Mouse (Mus musculus) ES-CJ7 (cell line): Measurements from ENCODE around the gene Bpifc.
"Not testable (repeated sequence)": the region's sequence is repeated elsewhere in the genome, so short reads cannot be mapped to it uniquely, and the experiment has no call there.

Experiments
- DNase-seq: peaks from one replicate; pipeline ENCODE4 v3.0.0; 2011; ENCODE audit warnings: low read depth, low spot score

Bpifc gene

DNA sequence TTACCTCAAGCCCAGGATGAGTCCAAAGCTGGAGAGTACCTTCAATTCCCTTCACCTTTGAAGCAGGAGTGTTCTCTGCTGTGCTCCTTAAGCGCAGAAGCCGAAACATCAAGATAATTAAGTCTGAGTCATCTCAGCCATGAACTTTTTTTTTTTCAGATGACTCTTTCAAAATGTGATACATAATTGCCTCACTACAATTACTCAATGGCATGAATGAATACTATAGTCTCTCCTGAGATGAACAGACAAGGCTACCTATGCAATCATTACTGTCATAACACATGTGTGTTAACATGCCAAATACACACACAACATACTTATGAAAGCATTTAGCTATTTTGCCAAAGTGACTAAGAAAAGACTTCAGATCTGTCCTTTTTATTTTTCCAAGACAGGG is at the start of gene Bpifc:
TSS of gene Bpifc (minus strand) at position 115 of the 400 bp plus-strand sequence.
- no peak for DNase-seq

DNA sequence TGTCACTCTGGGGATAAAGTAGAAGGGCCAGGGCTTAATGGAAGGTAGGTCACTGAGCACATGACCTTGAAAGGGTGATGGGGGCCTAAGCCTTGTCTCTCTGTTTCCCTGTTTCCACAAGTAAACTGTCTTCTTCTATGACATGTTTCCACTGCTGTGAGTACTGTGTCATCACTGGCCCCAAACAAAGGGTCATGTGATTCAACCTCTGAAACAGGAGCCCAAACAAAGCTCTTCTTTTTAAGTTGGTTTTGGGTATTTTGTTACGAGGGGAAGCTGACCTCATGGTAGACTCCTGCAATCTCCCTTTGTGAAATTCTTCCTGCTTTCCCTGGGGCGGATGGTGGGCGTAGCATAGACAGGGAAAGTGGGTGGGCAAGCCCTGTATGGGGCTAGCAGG is 48.6 kb upstream of the Bpifc start:
- no peak for DNase-seq

DNA sequence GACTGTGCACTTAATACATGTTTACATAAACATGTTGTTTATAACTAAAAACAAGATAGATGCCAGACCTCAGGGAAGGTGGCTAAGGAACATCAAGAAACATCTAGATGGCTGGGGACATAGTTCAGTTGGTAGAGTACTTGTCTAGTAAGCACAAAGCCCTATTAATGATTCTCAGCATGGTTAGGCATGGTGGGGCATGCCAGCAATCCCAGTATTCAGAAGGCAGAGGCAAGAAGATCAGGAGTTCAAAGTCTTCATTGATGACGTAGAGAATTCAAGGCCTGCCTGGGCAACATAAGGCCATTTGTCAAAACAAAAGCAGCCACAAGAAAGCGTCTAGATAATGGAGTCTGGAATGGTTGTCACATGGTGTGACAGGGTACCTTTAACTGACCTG is 46.0 kb upstream of the Bpifc start:
- DNase-seq = no peak

DNA sequence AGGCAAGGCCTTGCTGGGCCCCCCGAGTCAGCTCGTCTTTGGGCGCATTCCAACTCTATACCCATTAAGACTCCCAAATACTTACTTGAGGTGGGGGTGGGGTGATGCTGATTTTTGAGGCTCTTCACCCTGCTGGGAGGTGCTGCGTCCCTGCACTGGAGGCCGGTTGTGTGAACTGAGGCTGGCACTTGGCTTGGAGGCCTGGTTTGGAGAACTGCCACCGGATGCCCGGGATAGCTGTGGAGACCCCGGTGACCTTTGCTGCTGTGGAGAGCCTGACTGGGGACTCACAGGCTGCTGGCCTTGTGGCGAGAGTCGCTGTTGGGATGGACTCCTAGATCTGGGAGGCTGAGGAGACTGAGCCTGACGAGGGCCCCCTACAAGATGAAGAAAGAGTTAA is 45.6 kb upstream of the Bpifc start:
- DNase-seq = no peak

DNA sequence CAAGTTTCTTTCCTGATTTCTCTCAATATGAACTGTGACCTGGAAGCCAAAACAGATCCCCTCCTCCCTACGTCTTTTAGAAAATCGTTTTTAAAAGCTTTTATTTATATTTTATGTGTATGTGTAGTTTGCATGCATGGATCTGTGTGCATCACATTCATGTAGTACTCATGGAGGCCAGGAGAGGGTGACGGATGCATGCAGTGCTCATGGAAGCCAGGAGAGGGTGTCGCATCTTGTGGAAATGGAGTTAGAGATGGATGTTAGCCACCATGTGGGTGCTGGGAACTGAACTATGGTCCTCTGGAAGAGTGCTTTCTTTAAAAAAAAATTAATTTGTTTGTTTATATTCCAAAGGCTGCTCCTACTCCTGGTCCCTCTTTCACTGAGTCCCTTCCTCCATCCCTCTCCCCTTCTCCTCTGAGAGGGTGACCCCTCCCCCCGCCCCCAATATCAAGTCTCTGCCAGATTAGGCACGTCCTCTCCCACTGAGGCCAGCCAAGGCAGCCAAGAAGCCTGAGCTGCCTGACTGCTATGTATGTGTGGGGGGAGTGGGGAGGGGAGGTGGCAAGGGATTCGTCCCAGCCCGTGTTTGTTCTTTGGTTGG is 44.7 kb upstream of the Bpifc start:
- DNase-seq = peak; percentile 38

DNA sequence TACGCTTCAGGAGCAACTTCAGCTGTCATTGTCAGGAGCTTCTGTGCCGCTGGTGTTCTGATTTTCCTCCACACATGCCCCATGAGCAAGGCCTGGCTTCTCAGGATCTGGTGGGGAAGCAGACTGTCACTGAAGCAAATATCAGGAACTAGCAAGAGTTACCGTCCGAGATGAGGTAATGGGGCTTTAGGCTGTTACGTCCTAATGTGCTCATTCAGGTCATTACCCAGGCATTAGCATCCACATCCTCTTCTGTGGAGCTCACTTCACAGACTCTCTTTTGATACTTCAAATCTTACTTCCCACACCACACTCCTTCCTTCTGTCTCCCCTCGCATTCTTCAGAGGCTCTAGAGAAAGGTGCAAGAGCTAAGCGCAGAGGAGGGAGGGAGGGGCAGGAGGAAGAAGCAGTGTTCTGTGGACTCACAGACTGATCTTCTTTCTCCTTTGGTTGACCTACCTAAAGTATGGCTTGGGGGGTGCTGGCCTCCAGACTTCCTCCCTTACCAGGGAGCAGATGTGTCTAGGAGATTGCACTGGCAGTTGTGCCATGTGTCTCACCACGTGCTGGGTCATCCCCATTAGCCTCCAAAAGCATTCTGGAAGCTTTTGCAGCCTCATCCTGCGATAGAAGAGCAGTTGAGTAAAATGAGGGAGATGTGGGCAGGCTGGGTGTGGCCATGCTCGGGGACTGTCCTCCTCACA is 41.3 kb upstream of the Bpifc start:
- no peak for DNase-seq

DNA sequence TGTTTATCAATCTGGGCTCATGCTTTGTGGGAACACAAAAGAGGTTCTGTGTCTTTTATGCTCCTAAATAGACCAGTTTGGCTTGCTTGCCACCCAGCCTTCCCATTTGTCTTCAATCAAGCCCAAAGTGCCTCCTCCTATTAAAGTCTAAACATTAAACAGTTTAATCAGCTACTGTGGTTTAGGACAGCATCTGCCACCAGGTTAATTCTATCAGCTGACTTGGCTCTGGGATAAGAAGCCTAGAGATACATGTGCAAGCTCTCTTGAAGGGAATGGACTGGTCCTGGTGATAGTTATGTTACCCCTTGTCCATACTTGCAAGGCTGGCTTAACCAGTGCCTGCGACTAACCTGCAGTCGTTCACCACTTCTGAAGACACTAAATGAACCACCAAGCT is 38.8 kb upstream of the Bpifc start:
- no peak for DNase-seq

DNA sequence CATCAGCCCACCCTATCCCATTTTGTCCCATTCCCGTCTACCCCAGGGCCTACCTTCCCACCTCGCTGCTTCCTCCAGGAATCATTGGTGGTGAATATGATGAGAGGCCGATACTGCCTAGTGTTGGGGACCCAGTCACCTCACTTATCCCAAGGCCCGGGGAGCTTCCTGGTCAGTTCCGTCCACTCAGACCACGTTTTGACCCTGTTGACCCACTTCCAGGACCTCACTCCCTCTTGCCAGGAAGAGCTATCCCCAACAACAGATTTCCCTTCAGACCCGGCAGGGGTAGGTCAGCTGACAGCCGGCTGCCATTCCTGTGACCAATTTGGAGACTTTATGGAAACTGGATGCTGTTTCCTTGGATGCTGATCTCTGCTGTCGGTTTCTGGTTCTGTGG is 36.1 kb upstream of the Bpifc start:
- no peak for DNase-seq

DNA sequence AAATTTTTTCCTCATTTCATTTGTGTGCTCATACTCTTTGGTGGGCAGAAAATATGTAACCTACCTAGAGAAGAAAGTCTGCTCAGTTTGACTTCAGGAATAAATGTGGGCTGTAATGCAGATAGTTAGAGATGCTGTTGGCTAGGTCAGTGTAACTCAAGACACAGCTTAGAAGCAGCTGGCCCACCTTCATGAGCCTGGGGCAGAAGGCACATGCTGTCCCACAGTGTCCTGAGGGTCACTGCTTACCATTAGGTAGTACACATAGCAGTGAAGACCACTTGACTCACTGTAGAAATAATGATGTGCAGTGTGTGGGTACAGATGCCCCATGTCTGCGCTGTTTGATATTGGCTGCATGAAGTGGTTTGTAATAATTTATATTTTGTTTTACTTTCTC is 34.7 kb upstream of the Bpifc start:
- no peak for DNase-seq

DNA sequence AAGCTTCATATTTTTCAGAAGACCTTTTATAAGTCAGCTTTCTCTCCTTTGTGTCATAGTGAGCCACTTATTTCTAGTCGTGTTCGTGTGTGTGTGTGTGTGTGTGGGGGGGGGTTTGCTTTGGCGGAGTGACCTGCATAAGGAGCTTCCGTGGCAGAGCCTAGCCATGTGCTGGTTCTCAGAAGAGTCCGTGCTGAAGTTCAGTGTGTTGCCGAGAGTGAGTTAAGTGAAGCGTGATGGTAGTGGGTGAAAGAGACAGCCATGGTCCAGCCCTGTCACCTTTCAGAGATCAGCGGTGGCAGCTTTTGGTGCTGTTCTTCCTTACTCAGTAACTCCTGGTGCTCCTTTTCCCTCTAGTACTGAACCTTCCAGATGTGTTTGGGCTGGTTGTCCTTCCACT is 32.4 kb upstream of the Bpifc start:
- DNase-seq = no peak

DNA sequence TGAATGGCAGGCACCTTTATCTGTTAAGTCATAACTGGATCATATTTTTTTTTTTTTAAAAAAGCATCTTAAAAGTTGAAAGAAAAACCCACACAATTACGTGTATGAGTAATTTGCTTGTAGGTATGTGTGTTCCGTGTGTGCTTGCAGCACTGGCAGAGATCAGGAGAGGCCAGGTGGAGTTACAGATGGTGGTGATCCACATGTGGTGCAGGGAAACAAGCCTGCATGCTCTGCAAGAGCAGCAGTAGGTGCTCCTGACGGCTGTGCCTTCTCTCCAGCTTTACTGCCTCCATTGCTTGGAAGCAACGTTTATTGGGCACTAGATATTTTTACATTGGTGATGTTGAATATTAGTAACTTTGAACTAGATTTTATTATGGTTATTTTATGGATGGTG is 32.0 kb upstream of the Bpifc start:
- DNase-seq = no peak

DNA sequence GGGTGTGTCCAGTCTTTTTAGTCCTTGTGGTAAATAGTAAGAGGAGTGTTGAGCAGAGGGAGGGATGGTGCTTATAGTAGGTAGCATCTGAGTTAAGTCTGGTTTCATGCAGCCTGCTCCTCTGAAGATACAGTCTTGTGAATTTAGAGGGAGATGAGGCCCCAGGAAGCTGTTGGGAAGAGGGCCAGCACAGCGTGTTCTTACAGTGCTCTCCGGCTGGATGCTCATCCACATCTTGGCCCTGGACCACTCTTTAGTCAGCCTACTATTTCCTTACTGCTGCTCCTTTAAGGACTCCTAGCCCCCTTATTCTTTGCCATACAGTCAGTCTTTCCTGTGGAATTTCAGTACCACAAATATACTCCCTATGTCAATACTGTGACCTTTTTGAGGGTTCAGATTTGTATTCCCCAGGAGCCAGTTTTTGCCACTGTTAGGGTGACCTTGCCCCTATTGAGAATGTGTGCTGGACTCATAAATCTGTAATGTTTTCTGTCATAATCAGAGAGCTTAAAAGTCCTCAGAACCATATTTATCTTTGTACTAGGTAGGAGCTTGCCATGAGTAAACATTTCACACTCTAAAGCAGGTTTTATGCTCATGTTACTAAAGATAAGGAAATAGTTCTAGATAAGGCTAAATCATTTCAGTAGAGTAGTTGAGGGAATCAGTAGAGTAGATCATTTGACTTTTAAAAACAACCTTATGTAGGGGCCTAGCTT is 22.5 kb upstream of the Bpifc start:
- no peak for DNase-seq

DNA sequence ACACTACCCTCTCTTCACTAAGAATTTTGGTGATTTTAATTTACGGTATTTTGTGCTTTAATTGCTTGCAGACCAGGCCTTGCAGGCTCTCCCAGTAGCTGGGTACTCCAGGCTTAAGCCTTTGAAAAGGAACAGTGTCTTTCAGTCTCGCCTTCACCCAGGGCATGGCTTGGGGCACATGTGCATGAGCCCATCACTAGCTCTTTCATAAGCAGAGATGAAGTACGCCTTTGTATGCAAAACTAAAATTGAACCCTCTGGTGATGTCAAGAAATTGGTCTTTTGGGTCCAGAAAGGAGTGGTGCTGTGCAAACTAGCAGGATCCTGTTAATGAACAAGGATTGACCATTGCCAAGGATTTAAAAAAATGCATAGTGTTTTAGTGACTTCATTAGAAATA is 20.8 kb upstream of the Bpifc start:
- no peak for DNase-seq

DNA sequence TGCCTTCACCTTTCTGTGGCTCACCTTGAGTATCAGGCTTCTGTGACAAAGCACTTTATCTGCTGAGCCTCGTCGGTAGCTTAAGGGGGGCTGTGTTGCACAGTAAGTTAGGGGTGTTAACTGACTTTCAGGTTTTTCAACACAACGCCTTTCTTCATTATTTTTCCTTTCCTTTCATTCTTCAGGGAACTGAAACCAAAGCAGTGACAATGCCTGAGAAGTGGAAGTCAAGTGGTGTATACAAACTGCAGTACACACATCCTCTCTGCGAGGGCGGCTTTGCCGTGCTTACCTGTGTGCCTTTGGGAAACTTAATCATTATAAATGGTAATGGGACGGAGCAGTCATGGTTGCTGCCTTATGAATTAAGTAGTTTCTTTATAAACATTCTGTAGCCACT is 19.0 kb upstream of the Bpifc start:
- DNase-seq = no peak

DNA sequence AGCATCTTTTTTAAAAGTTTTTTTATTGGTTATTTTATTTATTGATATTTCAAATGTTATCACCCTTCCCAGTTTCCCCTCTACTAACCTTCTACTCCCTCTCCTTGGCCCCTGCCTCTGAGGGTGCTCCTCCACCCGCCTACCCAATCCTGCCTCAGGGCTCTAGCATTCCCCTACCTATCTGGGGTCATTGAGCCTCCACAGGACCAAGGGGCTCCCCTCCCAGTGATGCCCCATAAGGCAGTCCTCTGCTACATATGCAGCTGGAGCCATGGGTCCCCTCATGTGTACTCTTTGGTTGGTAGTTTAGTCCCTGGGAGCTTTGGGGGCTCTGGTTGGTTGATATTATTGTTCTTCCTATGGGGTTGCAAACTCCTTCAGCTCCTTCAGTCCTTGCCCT is 15.1 kb upstream of the Bpifc start:
- not testable (repeated sequence) for DNase-seq

DNA sequence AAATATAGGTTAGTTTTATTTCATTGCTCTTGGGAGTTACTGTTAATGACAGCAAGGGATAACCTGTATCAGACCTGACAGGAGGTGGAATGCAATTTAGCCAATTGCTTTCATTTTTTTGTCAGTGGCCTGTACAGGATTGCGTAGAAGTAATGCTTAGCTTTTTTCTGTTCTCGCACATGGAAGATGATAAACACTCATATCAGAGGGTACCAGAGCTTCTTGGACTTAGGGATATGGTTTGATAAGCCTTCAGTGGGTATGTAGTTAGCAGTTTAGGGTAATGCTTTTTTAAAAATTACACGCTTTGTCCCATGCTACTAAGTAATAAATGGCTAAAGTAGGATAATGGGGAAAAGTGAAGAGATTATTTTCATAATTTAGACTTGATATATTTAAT is 14.7 kb upstream of the Bpifc start:
- DNase-seq = no peak

DNA sequence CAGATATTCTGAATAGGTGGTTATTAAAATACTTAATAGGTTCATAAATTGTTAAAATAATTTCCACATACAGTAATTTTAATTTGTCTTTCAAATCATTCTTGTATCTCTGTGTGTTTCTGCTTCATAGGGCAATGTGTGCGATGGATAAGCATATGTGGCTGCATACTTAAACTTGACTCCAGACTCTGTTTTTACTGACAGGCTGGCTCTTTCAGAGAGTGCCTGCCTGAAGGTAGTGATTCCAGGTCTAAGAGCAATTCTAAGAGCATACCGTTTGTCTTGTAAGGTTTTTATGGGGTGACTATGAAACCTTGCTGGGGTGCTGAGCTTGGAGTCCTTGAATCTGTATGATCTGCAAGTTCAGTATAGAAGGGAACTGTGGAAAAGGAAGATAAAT is 14.2 kb upstream of the Bpifc start:
- DNase-seq = no peak

DNA sequence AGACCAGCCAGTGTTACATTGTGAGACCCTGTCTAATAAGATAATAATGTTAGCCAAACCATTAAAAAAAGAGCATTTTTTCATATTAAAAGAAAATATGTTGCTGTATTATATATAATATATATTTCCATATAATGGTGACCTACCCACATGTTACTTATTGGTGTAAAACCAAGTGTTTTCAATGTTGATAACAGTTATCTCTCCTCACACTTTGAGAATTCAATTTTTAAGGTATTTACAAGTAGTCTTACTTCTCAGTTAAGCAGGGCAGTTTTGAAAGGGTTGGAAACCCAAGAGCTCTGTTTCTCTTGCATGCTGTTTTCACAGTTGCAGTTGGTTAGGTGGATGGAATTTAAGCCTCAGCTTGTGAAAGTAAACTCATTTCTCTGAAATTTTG is 11.5 kb upstream of the Bpifc start:
- no peak for DNase-seq

DNA sequence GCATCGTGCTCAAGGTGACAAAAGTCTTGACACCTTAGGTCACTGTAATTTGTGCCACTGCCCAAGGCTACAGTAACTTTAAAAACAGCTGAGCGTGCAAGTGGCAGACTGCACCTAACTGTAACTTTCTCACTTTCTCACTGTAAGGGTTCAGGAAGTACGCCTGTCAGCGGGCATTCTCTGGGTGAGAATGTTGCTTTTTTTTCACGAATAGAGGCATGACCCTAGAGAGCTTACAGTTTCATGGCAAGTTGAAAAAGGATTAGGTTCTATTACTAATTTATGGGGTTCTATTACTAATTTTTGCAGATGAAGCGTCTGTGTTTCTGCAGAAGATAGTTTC is 10.8 kb upstream of the Bpifc start:
- DNase-seq = no peak

DNA sequence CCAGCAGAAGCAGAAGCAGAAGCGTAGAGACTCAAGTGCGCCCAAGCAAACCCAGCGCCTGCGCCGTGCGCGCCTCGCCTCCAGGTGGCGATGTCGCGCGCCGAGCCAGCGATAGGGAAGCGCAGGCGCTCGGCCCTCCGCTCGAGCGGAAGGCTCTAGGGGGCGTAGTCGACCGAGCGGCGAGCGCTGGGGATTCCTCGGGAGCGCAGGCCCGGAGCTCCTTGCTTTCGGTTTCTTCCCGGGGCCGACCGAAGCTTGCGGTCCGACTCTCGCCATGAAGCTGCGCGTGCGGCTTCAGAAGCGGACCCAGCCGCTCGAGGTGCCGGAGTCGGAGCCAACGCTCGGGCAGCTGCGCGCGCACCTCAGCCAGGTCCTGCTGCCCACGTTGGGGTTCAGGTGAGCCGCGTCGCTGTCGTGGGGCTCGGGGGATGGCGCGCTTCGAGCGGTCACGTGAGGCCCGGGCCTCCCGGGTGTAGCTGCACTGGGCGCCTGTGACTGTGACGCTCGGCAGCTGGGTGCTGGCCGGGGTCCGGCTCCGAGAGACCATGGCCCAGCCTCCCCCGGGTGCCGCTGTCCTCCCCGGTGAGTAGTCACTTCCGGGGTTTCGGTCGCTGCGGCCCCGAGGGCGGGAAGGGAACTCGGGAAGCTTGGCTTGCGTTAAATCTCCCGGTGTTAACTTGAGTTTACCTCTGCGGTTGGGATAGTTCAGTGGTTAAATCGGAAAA is 10.2 kb upstream of the Bpifc start, which contains the start of gene Fbxo7:
TSS of gene Fbxo7 (plus strand) at position 224 of the 725 bp plus-strand sequence.
- peak; percentile 86 for DNase-seq

DNA sequence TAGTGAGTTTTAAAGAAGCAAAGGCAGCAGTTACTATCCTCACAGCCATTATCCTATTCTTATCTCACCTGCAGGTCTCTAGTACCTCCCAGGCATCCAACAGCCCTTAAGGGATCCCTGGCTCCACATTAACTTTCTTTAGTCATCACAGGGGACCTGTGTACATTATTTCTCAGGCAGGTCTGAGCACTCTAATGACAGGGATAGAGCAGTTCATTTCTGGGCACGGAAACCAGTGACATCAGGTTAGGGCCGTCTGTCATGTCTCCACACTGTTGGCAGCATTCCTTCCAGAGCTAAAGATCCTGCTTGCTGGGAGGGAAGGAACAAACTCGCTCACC is 9.7 kb upstream of the Bpifc start:
- DNase-seq = no peak

DNA sequence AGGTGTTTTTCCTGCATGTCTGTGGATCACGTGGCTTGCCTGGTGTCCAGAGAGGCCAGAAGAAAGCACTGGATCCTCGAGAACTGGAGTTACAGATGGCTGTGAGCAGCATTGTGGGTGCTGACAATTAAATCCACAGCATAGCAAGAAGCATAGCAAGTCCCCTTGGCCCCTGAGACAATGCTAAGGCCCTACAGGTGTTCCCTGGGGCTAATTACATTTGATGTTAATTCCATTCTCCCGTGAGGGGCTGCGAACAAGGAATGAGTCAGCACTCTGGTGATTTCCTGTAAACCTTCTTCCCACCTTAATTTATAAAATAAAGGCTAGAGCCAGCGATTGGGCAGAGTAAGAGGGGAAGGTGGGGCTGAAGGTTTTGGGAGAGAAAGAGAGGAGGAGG is 7.1 kb upstream of the Bpifc start:
- DNase-seq = peak; percentile 74

DNA sequence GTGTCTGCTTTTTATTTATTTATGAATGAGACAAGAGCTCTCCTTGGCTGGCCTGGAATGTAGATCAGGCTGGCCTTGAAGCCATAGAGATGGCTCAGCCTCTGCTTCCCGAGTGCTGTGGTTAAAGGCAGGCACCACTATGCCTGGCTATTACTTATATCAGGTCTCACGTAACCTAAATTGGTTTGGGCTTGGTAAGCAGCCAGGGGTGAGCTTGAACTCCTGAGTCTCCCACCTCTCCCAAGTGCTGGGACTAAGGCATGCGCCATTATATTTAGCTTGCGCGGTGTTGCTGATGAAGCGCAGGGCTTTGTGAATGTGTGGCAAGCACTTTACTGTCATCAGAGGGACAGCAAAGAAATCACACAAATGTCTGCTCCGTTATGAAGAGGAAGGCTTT is 6.1 kb upstream of the Bpifc start:
- peak; percentile 3 for DNase-seq
